Mouse (Mus musculus) cerebellum, adult 8-10 months (tissue): ENCODE results near the gene Slc35d1.
A peak's percentile ranks its signal among the peaks of the same experiment; 100 is the strongest.
"Not testable (repeated sequence)": the region's sequence is repeated elsewhere in the genome, so short reads cannot be mapped to it uniquely, and the experiment has no call there.

ENCODE experiments used
- DNase-seq: peaks from one replicate; pipeline ENCODE4 v3.0.0; 2022

Gene Slc35d1

DNA sequence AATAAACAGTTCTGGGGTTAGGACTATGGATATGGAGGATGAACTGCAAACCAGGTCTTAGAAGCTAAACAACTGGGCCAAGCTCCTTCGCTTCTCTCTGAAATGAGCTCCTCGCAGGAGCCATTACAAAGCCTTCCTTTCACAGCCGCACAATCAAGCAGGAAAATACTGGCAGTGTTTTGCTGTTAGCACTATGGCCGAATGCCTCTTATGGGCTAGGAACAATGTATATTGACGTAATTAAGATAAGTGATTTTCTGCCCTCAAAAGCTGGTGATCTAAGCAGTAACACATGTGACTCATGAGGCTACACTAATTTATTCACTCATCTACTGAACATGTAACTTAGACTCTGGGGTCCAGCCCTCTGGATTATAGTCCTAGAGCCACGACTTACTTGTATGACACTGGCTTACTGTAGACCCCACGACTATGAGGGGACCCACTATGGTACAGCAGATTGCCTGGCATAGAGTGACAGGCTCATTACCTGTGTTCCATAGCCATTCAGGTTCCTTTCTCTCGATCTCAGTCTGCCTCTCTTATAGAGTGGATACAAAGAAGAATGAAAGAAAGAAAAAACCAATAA is 34.6 kb downstream of the Slc35d1 start:
- DNase-seq: no peak

DNA sequence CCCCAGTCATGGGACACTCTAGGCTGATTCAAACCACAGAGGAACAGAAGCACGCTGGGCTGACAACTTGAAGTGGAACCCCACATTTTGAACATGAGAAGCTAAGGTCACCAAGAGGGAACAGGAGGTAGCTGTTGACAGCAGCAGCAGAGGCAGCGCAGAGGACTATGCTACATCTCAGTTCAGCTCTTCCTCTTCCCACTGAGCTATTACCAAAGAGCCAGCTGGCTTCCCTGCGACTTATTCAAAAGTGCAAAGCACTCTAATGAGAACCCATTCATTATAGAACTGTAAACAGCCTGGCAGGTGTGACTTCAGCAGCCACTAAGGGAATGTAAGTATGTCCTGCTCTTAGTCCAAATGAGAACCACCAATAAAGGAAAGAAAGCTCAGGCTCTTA is 35.4 kb downstream of the Slc35d1 start:
- DNase-seq: no peak

DNA sequence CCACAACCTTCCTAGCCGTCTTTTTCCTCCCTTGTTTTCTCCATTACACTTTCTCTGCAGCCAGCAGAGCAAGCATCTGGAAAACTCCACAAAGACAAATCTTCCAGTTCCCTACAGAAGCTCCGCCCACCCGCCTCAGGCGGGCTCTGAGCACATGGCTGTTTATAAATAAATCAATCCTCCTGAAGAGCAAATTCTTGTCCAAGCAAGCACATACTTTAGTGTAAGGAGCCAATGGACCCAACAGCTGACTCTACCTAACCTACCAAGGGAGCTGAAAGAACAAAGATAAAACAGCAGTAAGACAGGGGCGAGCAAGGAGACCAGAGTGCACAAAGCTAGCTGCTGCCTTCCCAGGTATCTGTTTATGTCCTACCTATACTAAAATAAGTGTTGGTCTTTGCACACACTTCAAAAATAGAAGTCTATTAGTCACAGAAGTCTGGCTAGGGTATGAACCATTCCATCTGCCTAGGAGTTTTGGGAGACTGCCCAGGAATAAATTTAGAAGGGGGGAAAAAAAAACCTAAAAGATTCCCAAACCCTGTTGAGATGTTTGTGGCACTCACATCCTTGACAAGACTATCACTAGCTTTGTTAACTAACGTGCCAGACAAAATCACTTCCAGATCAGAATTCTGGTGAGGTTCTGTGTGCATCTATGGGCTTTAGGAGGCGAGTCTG is 36.2 kb downstream of the Slc35d1 start:
- peak; percentile 22 for DNase-seq

DNA sequence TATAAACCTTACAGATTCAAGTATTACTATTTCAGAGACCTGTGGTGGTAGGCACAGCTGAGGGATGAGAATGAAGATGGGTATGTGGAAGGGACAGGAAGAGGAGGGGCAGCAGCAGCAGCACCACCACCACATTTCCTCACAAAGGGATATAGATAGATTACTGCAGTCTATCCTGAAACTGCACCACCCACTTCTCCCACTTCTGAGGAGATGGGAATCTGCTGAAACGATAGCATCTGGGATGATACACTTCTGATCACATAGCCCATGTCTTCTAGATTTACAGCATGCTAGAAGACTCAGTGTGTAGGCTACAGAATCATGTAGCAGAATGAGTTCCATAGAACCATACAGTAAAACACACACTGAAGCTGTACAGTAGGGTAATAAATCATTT is 37.3 kb downstream of the Slc35d1 start:
- DNase-seq: no peak

DNA sequence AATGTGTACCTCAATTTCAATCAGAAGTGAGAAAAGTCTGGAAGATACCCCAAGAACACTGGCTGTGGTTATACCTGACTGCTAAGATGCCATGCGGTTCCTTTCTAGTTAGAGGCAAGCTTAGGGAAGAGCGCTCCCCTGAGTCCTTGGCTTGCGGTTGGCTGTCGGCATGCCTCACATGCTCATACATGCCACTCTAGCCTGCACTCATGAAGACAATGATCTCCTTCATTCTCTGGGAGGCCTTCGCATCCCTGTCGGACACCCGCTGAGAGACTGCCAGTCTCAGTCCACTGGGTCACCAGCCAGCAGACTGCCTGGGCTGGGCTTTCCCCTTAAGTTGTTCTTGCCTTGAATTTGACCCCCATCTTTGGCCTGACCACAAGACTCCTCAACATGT is 41.0 kb downstream of the Slc35d1 start:
- no peak for DNase-seq

DNA sequence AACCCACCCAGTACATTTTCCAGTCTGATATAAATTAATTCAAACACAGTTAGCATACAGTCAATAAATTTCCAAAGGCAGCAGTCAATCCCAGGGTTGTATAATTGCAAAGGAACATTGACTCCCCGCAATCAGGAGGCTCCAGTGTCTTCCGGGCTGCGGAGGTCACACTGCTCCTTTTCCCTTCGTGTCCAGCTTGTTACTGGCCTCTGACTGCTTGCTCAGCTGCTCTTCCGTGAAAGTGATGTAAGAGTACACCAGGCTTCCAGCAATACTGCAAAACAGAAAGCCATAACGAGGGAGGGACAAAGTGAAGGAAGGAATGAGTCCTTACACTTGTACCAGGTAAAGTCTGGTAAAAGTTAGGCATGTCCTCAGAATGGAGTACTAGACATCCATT is 41.5 kb downstream of the Slc35d1 start:
- no peak for DNase-seq

DNA sequence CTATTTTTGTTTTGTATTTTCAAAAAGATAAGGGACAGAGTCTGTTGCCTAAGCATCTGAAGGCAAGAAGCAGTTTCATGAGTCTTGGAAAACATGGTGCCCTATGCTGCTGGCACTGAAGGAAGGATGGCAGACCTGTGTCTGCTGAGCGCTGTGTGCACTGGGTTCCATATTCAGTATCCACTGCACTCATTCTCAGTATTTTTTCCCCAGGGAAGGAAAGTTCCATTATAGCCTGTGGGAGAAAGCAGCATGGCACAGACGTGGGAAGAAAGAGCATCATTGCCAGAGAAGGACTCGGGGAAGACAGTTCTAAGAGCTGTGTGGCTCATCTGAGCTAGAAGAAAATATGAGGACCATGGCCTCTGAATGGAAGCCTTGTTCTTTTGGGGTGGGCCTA is 43.7 kb downstream of the Slc35d1 start:
- DNase-seq: no peak

DNA sequence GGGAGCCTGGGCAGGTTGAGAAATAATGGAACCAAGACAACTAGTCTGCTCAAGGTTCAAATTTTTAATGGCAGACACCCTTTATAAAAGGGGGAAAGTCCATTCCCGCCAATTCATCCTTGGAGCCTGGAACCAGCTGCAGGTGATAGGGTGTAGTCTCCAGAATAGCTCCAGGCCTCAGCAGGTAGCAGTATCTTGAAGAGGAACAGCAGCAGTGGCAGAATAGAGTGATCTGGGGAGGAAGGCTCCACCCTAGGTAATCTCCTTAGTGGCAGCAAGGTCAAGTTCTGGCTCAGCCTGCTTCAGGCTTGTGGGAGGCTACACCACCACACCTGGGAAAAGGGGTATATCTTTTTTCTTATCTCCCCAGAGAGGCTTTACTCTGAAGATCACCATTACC is 48.8 kb downstream of the Slc35d1 start:
- DNase-seq: not testable (repeated sequence)

DNA sequence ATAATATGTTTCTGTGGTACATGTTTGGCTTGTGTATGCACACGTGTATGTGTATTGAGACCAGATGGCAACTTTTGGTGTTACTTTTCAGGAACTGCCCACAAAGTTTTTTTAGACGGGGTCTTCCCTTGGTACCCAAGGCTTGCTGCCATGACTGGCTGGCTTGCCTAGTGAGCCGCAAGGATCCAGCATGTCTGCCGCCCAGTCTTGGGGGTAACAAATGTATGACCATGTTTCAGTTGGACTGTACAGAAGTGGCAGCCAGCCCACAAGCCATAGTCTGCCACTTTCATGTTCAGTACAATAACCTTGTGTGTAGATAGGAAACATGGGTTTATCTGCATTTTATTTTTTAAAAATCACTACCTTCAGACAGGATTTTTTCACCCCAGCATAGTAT is 56.2 kb downstream of the Slc35d1 start:
- no peak for DNase-seq

DNA sequence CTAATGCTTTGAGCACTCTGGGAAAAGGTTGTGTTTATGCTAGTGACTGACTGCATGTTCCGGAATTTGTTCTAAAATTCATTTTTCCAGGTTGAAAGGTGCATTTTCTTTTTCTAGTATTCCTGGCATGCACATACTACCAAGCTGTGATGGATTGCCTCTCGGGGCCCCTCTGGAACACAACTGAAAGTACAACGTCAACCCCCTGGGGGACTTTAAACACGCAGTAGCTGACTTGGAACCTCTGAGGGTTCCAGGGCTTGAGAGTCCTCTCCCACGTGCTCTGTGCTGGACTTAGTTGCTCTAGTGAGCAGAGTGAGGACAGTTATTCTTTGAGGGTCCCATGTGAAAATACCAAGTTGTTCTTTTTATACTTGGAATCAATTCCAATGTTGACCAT is 63.0 kb downstream of the Slc35d1 start:
- DNase-seq: no peak

DNA sequence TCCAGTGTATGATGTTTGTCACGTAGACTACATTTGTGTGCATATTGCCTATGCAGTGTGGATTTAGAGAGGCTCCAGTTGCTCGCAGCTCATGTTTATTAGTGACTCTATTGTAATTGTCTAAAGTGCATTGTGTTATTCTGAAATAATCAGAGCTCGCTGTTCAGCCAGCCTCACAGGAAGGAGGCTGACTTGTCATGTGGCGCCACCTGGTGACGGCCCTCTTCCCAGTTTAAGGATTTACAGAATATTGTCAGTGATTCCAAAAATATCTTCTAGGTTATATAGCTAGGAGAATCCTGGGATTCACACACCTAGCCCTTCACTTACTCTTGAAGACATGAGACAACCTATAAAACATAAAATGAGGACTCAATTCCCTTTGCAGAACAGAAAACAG is 68.6 kb downstream of the Slc35d1 start:
- DNase-seq: peak; percentile 75

DNA sequence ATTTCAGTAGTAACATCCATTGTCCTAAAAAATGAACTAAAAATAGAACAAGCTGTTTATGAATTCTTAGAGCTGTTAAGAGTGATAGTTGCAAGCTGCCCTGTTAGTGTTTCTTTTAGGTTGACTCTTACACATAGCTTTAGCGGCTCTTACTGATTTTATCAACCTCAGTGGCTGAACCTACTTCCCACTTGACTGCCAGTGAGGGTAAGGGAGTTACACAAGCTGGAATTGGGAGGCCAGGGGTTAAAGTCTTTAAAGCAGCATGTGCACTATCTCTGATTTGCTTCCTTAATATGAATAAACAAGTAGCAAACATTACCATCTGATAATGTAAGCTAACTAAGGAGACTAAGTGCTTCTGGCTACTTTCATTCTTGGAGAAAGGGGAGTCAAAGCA is 78.0 kb downstream of the Slc35d1 start:
- DNase-seq: no peak

DNA sequence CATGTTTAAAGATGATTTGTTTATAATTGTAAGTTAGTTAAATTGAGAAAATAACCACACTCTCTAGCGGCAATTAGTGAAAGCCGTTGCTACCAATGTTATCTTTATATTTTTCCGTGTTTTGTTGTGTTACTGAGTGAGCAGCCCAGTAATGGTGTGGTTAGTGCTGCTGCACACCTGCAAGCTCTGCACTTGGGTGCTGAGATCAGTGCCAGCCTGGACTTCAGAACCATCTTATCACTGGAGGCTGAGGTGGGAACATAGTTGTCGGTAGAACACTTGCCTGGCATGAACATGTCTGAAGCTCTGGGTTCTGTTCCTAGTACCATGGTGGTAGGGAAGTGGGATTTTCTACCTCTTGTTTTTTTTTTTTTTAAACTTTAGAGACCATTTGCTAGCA is 88.4 kb downstream of the Slc35d1 start:
- DNase-seq: no peak

DNA sequence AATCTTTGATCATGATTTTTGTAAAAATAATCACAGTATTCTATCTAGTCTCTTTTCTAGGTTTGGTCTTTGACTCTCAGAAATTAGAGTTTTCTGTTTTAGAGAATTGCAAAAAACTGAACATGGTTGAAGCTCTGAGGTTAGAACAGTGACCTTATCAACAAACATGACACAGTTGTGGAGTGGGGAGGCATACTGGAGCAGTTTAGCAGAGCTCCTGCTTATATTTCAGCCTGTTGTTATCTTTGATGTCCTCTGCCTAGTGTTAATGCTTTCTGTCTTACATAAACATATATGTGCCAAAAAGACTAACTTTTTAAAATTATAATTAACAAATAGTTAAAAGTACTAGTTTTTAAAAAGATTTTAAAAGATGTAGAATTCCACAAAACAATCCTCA is 91.4 kb downstream of the Slc35d1 start:
- no peak for DNase-seq

DNA sequence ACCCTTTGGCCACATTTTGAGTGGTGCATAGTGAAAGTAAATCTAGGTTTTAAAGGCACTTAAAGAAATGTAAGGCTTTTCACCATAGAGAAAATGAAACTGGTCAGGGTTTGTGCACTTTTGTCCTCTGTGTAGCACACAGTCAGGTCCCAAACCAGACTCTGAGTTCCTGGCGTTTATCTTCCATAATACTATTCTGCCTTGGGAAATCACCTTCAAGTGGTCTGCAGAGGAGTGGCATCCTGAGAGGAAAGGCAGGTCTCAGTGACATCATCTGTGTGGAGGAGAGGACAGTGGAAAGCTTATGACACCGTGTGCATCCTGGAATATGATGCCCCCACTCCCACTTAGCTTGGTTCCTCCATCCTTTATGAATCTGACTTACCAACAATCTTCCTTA is 91.9 kb downstream of the Slc35d1 start:
- no peak for DNase-seq

DNA sequence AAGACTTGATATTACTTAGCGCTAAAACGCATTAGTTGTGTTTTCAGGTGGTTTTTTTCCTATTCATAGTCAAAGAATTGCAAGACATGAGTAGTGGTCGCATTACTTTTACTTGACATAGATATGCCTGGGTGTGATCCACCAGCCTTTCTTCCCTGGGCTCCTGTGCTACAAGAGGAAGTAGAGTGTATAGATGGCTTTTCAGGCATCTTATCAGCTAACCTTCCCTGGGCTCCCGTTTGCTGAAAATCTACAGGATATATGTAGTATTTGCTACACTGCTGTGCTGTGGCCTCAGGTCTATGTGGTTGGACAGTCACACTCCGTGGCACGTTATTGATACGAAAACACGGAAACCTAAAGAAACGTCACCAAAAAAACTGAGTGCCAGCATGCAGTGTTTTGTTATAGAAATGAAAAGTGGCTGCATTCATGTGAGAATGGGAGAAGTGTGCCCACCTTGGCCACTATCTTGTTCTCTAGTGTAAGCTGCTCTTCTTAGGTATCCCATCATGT is 94.0 kb downstream of the Slc35d1 start:
- DNase-seq: no peak
